Mouse (Mus musculus): ENCODE results near the gene Adam1b. TPM values are rescaled to one million over a fixed set of nuclear protein-coding genes. Genes with fewer than 3 reads are reported as not detected.
"Not testable (repeated sequence)": the region's sequence is repeated elsewhere in the genome, so short reads cannot be mapped to it uniquely, and the experiment has no call there.

Gene Adam1b
- total RNA-seq (2021) = not detected
- long read RNA-seq, experiment 1 = 0 reads
- long read RNA-seq, experiment 2 = 0 reads

DNA sequence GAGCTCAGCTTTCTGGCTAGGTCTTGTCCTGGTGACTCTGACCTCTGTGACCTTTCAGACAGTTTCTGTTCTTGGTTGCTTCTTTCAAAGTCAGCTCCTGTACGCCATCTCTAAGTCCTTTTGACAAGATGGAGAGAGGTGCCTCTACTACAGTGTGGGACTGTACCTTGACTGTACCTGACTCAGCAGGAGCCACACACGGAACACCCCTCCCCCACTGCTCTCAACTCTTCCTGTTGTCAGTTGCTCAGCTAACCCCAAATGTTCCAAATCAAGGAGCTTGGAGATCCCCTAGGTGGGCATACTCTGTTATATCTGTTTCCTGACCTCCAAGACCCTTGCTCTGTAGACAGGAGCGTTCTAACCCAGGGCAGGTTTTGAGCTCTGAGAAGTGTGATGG is at the start of gene Adam1b:
Gene Adam1b (minus strand): TSS at position 205 of the 400 bp plus-strand sequence.
- intact Hi-C loops (cut with DNase I) = no loop called here
- DNase-seq (ENCODE audit: low spot score in 2 of 2) = no peak

DNA sequence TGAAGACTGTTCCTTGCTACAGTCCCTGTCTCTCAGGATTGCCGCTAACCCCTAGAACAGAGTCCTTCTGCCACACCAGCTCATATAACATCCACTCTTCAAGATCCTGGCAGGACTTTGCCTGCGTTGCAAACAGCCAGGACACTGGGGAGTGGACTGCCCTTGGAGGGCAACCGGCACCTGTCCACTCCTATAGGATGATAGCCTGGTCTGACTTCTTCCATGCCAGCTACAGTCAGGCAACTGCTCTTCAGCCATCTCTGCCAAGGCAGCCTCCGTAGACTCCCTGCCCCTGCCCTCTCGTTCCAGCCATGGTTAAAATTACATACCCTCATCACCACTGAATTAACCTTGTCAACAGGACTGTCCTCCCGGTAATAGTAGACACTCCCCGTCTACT is 46.0 kb upstream of the Adam1b start:
- DNase-seq (ENCODE audit: low spot score in 2 of 2) = no peak
- intact Hi-C loops (cut with DNase I) = loop anchor here (5.0 kb wide), 1 partner anchor 53 kb away; no protein-coding TSS in a partner anchor

DNA sequence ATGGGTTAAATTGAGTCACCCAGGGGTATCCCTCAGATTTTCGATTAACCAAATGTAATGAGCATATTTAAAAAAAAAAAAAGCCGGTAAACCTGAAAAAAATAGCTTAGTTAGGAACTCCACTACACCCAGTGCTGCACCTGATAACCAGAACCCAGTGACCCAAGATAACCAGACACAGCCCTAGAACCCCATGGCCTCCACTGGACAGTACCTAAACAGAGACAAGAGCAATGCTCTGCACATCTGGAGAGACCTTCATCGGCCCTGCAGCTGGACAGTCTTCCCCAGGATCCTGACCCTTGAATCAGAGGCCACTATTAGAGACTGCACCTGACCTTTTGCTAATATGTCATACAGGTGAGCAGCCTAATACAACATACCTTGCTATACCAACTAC is 43.8 kb upstream of the Adam1b start:
- intact Hi-C loops (cut with DNase I) = loop anchor here (5.0 kb wide), 1 partner anchor 55 kb away; no protein-coding TSS in a partner anchor
- no peak for DNase-seq (ENCODE audit: low spot score in 2 of 2)

DNA sequence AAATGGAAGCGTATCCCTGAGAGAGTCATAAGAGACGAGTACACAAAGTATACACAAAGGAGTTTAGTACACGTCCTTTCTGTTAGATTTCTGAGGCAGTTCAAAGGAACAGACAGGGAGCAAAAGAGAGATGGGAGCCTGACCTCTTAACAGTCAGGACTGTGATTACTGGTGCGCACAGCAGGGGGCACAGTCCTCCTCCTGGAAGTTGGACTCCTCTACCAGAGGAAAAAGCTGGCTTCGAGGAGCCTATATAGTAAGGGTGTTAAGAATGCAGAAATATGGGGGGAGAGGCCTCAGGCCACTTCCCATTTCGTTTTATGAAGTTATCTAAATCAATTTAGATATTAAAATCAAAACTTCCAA is 43.3 kb upstream of the Adam1b start:
- intact Hi-C loops (cut with DNase I) = loop anchor here (5.0 kb wide), 1 partner anchor 56 kb away; no protein-coding TSS in a partner anchor
- DNase-seq (ENCODE audit: low spot score in 2 of 2) = peak; percentile 57 to 68

DNA sequence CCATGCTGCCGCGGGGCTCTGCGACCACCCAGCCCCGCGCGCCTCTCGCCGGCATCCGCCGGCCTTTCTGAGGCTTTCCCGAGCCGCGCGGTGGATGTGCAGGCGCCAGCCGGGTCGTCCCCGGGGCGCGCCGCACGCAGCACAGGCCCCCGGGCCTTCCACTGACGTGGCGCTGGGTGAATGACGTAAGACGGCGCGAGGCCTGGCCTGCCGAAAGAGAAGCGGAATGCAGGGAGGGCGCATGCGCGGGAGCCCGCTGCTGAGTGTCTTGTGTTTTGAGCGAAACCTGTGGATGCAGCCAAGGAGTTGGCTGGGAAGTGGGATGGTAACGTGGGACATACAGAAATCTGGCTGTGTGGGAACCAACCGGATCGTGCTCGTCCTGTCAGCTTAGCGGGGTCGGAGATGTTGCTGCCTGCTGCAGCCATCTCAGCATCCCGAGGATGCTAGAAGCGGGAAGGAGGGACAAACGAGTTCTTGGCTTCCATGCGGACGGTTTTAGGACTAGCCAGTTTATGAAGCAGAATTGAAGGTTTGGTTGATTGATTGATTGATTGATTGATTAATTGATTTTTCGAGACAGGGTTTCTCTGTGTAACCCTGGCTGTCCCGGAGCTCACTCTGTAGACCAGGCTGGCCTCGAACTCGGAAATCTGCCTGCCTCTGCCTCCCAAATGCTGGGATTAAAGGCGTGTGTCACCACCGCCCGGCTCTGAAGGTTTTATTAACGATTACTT is 42.7 kb upstream of the Adam1b start, which contains the start of gene Mapkapk5:
Gene Mapkapk5 (minus strand): TSS at position 113 of the 737 bp plus-strand sequence.
- intact Hi-C loops (cut with DNase I) = loop anchor here (5.0 kb wide), 1 partner anchor 56 kb away; no protein-coding TSS in a partner anchor
- DNase-seq (ENCODE audit: low spot score in 2 of 2) = peak; percentile 98

DNA sequence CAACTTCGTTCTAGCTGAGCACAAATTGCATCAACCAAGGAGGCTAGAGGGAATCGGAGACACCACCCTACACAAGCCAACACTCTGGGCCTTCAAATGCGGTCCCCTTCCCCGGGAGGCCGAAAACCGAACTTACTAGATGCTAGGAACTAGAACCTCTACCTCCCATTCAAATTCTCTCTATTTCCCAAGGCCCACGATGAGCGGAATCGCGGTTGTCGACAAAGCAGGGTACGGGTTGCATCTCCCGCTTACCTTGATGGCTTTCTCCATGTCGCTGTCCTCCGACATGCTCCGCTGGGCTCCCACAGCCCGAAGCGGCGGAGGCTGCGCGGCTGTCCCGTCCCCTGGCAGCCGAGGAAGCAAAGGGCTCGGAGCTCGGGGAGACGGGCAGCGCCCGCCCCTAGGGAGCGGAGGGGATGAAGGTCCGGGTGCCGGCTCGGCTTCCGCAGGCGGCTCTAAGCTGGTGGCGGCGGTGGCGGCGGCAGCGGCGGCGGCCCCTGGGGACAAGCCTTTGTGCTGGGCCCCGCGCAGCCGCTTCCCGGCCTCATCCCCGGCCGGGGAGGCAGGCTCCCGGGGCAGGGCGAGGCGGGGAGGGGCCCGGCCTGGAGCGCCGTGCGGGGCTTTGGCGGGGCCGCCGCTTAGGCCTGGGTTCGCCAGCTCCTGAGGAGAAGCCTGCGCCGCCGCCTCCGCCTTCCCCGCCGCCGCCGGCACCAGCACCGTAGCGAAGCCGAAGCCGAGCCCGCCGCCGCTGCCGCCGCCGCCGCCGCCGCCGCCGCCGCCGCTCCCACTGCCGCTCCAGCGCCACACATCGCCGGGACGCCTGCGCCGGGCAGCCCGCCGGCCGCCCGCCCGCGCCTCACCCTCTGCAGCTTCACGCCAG is 41.9 kb upstream of the Adam1b start, which contains the start of the genes Adam1a and Gm42878:
Gene Adam1a (minus strand): TSS at position 573 of the 883 bp plus-strand sequence.
Gene Gm42878 (minus strand): TSS at position 573 of the 883 bp plus-strand sequence.
- DNase-seq (ENCODE audit: low spot score in 2 of 2) = no peak
- intact Hi-C loops (cut with DNase I) = loop anchor here (5.0 kb wide), 1 partner anchor 57 kb away; no protein-coding TSS in a partner anchor

DNA sequence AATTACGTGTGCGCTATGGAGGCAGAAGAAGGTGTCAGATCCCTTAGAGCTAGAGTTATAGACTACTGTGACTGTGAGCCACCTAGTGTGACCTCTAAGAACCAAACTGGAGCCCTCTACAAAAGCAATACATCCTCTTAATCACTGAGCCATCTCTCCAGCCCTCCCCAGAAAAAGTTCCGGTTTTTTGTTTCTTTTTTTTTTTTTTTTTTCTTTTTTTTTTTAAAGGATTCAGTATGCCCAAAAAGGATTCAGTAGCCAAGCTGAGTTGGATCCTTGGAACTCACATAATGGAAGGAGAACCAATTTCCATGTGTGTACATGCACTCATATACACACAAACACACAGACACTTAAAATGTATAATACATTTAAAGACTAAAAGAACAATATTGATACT is 40.1 kb upstream of the Adam1b start:
- no peak for DNase-seq (ENCODE audit: low spot score in 2 of 2)
- intact Hi-C loops (cut with DNase I) = no loop called here

DNA sequence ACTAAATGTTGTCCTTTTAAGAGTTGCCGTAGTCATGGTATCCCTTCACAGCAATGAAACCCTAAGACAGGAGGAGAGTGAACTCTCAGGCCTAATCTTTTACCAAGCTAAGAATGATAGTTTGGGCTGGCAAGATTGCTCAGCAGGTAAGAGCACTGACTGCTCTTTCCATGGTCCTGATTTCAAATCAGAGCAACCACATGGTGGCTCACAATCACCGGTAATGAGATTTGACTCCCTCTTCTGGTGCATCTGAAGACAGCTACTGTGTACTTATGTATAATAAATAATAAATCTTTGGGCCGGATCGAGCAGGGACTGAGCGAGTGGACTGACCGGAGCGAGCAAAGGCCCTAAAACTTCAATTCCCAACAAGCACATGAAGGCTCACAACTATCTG is 38.0 kb upstream of the Adam1b start:
- intact Hi-C loops (cut with DNase I) = no loop called here
- no peak for DNase-seq (ENCODE audit: low spot score in 2 of 2)

DNA sequence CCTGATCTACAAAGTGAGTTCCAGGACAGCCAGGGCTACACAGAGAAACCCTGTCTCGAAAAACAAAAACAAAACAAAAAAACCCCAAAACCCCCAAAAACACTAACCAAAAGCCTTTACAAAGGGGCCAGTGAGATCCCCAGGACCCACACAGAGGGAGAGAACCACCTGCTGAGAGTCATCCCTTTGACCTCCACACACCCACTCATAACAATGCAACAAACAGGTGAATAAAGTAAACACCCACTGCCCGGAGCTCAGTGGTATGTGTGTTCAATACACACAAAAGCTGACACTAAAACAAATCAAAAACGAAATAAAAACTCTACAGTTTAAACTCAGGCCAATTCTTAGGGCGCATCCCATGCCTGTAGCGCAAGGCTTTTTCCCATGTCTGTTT is 36.8 kb upstream of the Adam1b start:
- DNase-seq (ENCODE audit: low spot score in 2 of 2) = no peak
- intact Hi-C loops (cut with DNase I) = no loop called here

DNA sequence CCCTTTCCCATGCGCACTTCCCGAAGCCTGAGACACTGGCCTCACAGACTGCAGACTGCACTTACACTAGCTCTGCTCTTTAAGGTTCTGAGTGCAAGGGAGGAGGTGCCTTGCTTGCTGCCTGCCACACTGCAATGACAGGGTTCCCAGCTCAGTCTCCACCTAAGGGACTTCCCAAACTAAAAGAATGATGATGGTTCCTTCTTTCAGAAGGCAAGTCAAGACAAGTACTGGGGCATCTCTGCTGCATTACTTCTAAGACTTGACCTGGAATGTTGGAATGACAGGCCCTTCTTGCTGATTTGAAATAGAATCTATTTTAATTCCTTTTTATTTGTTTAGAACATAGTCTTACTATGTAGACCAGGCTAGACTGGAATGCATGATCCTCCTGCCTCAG is 34.4 kb upstream of the Adam1b start:
- intact Hi-C loops (cut with DNase I) = no loop called here
- no peak for DNase-seq (ENCODE audit: low spot score in 2 of 2)

DNA sequence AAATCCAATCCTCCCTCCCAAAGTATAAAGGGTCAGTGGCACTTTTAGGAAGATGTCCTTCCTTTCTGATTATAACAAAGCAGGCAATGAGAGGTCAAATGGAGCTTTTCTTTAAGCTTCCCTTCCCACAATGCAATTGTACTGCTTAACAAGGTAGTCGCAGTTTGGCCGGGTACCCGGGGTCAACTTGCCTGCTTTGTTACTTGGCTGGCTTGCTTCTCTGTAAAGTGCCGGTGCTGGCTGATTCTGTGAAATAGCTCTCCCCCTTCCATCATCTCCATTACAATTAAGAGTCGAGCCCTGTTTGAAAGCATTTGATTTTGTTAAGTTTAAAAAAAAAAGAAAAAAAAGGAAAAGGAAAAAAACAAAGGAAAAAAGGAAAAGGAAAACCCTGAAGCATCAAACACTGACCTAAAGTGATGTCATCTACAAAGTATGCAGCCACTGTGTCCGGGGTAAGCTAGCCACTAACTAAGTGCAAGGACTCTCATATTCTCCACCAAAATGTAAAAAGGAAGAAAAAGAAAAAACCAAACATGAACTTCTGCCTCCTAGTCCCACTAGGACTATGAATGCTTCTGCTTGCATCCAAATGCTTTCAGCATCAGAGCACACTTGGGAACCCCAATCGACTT is 33.8 kb upstream of the Adam1b start:
- no peak for DNase-seq (ENCODE audit: low spot score in 2 of 2)
- intact Hi-C loops (cut with DNase I) = no loop called here

DNA sequence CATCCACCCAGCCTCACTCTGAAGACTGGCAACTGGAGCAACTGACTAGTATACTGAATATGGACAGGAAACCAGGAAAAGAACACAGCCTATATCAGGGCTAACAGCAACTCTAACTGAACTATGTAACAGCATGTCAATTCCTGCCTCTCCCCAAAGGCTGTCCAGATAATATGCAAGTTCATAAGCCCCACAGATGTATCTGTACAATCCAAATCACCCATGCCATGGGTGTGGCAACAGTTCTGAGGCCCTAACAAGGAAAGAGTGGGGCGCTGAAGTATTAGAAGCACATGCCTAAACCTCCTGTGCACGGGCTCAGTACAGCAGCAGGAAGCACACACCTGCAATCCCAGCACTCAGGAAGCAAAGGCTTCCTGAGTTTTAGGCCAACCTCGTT is 31.9 kb upstream of the Adam1b start:
- intact Hi-C loops (cut with DNase I) = no loop called here
- no peak for DNase-seq (ENCODE audit: low spot score in 2 of 2)

DNA sequence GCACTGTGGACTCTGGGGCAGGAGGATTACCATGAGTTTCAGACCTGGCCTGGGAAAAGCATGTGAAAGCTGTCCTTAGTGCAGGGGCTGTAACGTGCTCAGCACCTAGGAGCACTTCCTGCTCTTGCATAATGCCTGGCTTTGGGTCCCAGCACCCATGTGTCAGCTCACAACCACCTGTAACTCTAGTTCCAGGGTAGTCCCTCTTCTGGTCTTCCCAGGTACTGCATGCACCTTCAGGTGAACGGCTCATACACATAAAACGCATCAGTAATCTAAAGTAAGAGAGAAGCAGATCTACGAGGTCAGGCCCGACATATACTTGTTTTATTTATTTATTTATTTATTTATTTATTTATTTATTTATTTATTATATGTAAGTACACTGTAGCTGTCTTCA is 31.3 kb upstream of the Adam1b start:
- DNase-seq (ENCODE audit: low spot score in 2 of 2) = peak in 1 of 2 experiments; percentile 28
- intact Hi-C loops (cut with DNase I) = no loop called here

DNA sequence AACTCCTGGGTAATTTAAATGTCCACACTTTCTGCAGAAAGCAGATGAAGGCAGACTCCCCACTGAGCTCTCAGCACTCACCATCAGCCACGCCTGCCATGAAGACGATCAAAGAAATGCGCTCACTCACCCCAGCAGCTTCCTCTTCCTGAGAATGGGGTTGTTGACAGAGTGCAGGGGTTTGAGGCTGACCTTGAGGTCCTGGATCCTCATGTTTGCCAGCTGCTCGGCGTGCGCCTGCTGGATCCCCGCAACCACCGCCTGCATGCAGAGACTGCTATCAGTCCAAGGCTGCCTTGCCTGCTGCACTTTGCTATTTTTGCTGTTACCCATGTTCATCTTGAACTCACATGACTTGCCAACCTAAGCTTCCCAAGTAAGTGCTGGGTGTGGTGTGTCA is 23.7 kb upstream of the Adam1b start:
- intact Hi-C loops (cut with DNase I) = no loop called here
- no peak for DNase-seq (ENCODE audit: low spot score in 2 of 2)

DNA sequence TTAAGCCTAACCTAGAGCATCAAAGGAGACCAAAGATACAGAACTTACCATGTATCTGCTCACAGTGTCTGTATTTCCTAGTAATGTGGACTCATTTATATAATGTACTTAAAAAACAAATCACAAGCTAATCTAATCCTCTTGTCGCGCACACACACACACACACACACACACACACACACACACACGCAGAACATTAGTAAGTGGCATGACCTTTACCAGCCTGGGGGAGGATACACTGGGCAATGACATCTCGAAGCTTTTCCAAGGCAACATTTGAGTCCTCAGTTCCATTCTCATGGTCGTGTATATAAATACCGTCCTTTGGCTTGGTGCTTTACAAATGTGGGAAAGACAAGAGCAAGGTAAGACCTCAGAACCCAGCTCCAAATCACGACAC is 23.3 kb upstream of the Adam1b start:
- DNase-seq (ENCODE audit: low spot score in 2 of 2) = no peak

DNA sequence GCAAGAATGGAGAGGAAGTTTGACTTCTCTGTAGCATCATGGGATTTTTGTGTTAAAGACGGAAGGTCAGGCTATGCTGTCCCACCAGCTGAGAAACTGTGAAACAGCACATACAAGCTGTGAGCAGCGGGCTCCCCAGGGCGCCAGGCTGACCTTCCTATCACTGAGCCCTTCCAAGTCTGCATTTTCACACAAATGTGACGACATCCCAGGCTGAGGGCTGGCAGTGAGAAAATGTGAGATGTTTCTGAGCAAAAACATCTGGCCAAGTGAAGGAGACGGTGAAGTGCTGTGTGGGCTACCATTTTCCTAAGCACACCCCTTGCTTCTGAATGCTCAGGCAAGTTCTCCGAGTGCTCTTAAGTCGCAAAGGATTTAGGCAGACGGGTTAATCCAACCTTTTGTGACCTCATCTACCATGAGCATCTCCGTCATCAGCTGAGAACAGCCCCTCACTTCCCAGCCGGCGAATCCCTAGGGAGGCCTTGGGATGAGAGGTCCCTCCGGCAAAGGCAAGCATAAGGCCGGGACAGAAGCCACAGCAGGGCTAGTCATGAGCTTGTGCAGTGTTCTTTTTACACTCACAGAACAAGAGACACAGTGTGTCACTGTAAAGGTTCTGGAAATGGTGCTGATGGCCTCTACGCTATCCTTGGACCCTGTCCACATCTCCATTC is 22.7 kb upstream of the Adam1b start:
- no peak for DNase-seq (ENCODE audit: low spot score in 2 of 2)
- intact Hi-C loops (cut with DNase I) = no loop called here

More for the DNA sequence above, 23.3 kb upstream of the Adam1b start:
- intact Hi-C loops (cut with DNase I) = no loop called here

DNA sequence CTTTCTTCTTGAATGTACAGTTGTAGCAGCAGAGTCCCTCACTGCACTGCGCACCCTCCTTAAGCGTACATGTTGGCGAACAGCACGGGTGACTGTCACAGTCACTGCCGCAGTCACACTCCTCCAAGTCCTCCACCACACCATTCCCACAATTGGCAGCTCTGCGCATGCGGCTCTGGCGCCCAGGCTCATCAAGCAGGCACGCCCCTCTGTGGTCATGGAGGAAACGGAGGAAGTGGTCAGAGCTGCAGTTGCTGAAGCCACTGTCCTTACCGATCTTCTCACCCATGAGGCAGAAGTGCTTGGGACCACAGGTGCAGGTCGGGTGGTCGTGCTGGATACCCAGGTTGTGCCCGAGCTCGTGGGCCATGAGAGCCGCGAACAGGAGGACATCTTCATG is 16.5 kb upstream of the Adam1b start:
- intact Hi-C loops (cut with DNase I); DNase-seq (ENCODE audit: low spot score in 2 of 2): not testable (repeated sequence)

DNA sequence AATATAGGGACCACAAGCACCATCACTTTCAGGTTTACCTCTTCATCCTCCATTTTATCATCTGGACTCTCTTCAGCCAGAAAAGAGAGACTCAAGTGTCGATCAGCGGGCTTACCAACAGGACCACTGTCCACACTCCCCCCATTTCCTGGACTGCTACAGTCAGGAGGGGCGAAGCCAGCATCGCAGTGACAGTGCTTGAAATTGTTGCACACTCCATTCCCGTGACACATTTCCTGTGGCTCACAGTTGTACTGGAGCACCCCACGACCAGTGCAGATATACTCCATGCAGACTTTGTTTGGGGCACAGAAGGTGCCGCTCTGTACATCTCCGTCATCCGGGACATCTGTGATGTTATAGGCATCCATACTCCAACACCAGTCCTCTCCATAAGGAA is 15.7 kb upstream of the Adam1b start:
- DNase-seq (ENCODE audit: low spot score in 2 of 2) = no peak
- intact Hi-C loops (cut with DNase I) = no loop called here

DNA sequence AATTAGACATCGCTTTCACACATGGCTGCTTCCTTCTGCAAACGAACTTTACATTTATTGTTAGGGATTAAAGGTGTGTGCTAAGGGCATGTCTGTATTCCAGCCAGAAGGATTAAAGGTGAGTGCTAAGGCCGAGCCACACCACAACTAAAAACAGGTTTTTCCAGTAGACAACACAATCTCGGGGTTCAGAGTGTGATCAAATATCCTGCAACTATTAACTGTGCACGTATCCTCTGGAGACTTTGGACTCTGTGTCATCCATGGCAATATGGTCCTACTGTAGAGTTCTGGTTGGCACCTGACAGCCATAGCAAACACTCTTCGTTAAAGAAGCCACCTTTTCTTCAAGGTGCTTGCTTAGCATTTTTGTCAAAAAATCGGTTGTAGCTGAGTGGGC is 6.8 kb upstream of the Adam1b start:
- intact Hi-C loops (cut with DNase I) = no loop called here
- DNase-seq (ENCODE audit: low spot score in 2 of 2) = no peak

All from left cerebral cortex, postnatal 14 days (tissue).